8 mouse cellular contexts compared by ENCODE assay signal in genomic region chr8:94695341-94695993, GRCm38 (mm10). TPM values are rescaled to one million over a fixed set of nuclear protein-coding genes. Genes with fewer than 3 reads are reported as not detected.
DNase-seq lines count a peak whose midpoint lies in the region; ATAC-seq and TF ChIP-seq lines count a peak whose summit lies in the region.

No protein-coding gene starts in this region.

- no peak for TF ChIP-seq EP300 in lung, postnatal 0 days (IDR thresholded peaks at IDR 0.05)

- H3K9me3 ChIP-seq in lung, postnatal 0 days (ENCODE audit: low read length): no peaks in the 10 kb centered on the region
- H3K9me3 ChIP-seq in forebrain, embryonic 10.5 days: no peaks in the 10 kb centered on the region
- H3K9me3 ChIP-seq in midbrain, embryonic 13.5 days: no peaks in the 10 kb centered on the region

- H3K4me2 ChIP-seq in lung, postnatal 0 days (replicated peaks; ENCODE audit: low read depth, low read length): peak overlapping the region; percentile 54
- H3K4me2 ChIP-seq in midbrain, embryonic 13.5 days (replicated peaks): peak overlapping the region; percentile 72

- peaks cover 10% of the 10 kb centered on the region for H3K4me1 ChIP-seq in lung, postnatal 0 days (ENCODE audit: insufficient read depth, low read depth, low read length)
- peaks cover 26% of the 10 kb centered on the region for H3K4me1 ChIP-seq in forebrain, embryonic 10.5 days
- H3K4me1 ChIP-seq in midbrain, embryonic 13.5 days (replicated peaks): peaks cover 18% of the 10 kb centered on the region

- no peak for TF ChIP-seq CTCF in lung, postnatal 0 days (IDR thresholded peaks at IDR 0.05)

- H3K4me3 ChIP-seq in lung, postnatal 0 days (ENCODE audit: low read depth, low read length): peak overlapping the region; percentile 33
- peak overlapping the region; percentile 56 for H3K4me3 ChIP-seq in forebrain, embryonic 10.5 days
- peak overlapping the region; percentile 43 for H3K4me3 ChIP-seq in midbrain, embryonic 13.5 days (replicated peaks)

- no peak for DNase-seq in lung, postnatal 0 days (ENCODE audit: low spot score)
- DNase-seq in lung, postnatal 25 days (ENCODE audit: low spot score): no peak
- DNase-seq in forebrain, embryonic 10.5 days (ENCODE audit: extremely low spot score, low spot score): no peak
- DNase-seq in kidney, adult 9 months: peak; percentile 83
- DNase-seq in gastrocnemius, adult 8-10 months (ENCODE audit: low spot score in 2 of 2): no peak
- no peak for DNase-seq in layer of hippocampus, adult 18-20 months (ENCODE audit: low spot score in 2 of 2)

- peak; percentile 7; the same call in 1 of the 2 replicates for ATAC-seq in lung, postnatal 0 days
- peak; percentile 62 for ATAC-seq in midbrain, embryonic 13.5 days
- ATAC-seq in cerebellum, adult (ENCODE audit: insufficient number of reproducible peaks, low FRiP score, low TSS enrichment): no peak

- H3K9ac ChIP-seq in lung, postnatal 0 days (replicated peaks; ENCODE audit: low read depth): no peak overlapping the region
- peak overlapping the region; percentile 41 for H3K9ac ChIP-seq in midbrain, embryonic 13.5 days (replicated peaks)

- peaks cover 25% of the 10 kb centered on the region; the same call in 1 of the 2 replicates for H3K27me3 ChIP-seq in lung, postnatal 0 days (replicated peaks; ENCODE audit: insufficient read depth, low read length)
- H3K27me3 ChIP-seq in forebrain, embryonic 10.5 days (ENCODE audit: poor library complexity, severe bottlenecking): peaks cover 68% of the 10 kb centered on the region
- H3K27me3 ChIP-seq in midbrain, embryonic 13.5 days: peaks cover 61% of the 10 kb centered on the region

- no peaks in the 10 kb centered on the region for H3K36me3 ChIP-seq in lung, postnatal 0 days (ENCODE audit: insufficient read depth, low read length)
- no peaks in the 10 kb centered on the region for H3K36me3 ChIP-seq in forebrain, embryonic 10.5 days (replicated peaks)
- no peaks in the 10 kb centered on the region for H3K36me3 ChIP-seq in midbrain, embryonic 13.5 days

- no peak overlapping the region for H3K27ac ChIP-seq in lung, postnatal 0 days (ENCODE audit: low read length)
- no peak overlapping the region for H3K27ac ChIP-seq in forebrain, embryonic 10.5 days
- no peak overlapping the region for H3K27ac ChIP-seq in midbrain, embryonic 13.5 days

- WGBS in lung, postnatal 0 days: 2% methylated on average over 29 of the region's 31 CpGs
- WGBS in forebrain, embryonic 10.5 days: under 1% methylated on average over 31 of the region's 31 CpGs
- under 1% methylated on average over 31 of the region's 31 CpGs for WGBS in midbrain, embryonic 13.5 days

RNA-seq across cellular contexts. Expression of gene Pllp, which starts 0.6 kb away (rescaled TPM):
- 22.8 and 29.1 TPM in 2 replicates for polyA plus RNA-seq in lung, postnatal 0 days (2015; fragmentation: Nextera tagmentation; extraction: Ambion mirVana)
- polyA plus RNA-seq in forebrain, embryonic 10.5 days (2016; fragmentation: Nextera tagmentation; extraction: Ambion mirVana): 0.20 and 0.27 TPM in 2 replicates
- polyA plus RNA-seq in midbrain, embryonic 13.5 days (2015; fragmentation: Nextera tagmentation; extraction: Ambion mirVana): 0.21 and 0.43 TPM in 2 replicates
- 1 to 10 TPM in 2 of 4 experiments, under 1 TPM in 1, not detected in 1; 0.92 to 2.5 (median 1.8) TPM for total RNA-seq in gastrocnemius, adult 8-10 months (2022)
- total RNA-seq in layer of hippocampus, adult 18-20 months (2021): 10 to 100 TPM; 37.0 to 42.6 TPM

RNA-seq across cellular contexts. Expression of gene Arl2bp, which starts 29.1 kb away (rescaled TPM):
- polyA plus RNA-seq in lung, postnatal 0 days (2015; fragmentation: Nextera tagmentation; extraction: Ambion mirVana): 120 and 135 TPM in 2 replicates
- 209 and 223 TPM in 2 replicates for polyA plus RNA-seq in forebrain, embryonic 10.5 days (2016; fragmentation: Nextera tagmentation; extraction: Ambion mirVana)
- 238 and 256 TPM in 2 replicates for polyA plus RNA-seq in midbrain, embryonic 13.5 days (2015; fragmentation: Nextera tagmentation; extraction: Ambion mirVana)
- 10 to 100 TPM; 43.4 to 55.1 (median 45.7) TPM for total RNA-seq in gastrocnemius, adult 8-10 months (2022)
- total RNA-seq in layer of hippocampus, adult 18-20 months (2021): 100 to 1,000 TPM; 138 to 153 TPM

RNA-seq across cellular contexts. Expression of gene Ccl22, which starts 49.9 kb away (rescaled TPM):
- 0.45 TPM in 2 replicates for polyA plus RNA-seq in lung, postnatal 0 days (2015; fragmentation: Nextera tagmentation; extraction: Ambion mirVana)
- polyA plus RNA-seq in forebrain, embryonic 10.5 days (2016; fragmentation: Nextera tagmentation; extraction: Ambion mirVana): not detected in 2 replicates
- not detected in 2 replicates for polyA plus RNA-seq in midbrain, embryonic 13.5 days (2015; fragmentation: Nextera tagmentation; extraction: Ambion mirVana)
- not detected for total RNA-seq in gastrocnemius, adult 8-10 months (2022)
- under 1 TPM; 0.15 to 0.23 TPM for total RNA-seq in layer of hippocampus, adult 18-20 months (2021)

Comparison
In these comparisons a context has a peak if more than half of its experiments do, and no peak if none do; other contexts are left out.
1. RNA of gene Pllp, which starts 0.6 kb away (polyA plus RNA-seq): 22.8 to 29.1 TPM in lung, postnatal 0 days; 0.21 to 0.43 TPM in midbrain, embryonic 13.5 days and 0.20 to 0.27 TPM in forebrain, embryonic 10.5 days; every median in the first group is over 10 times any median in the second.
2. Peak in every context shown above with its lines, with median percentiles within 50 percentile points of each other: H3K4me3 ChIP-seq.